Mouse (Mus musculus) forebrain, embryonic 12.5 days (tissue): Measurements from ENCODE around the gene Snx1. TPM values are rescaled to one million over a fixed set of nuclear protein-coding genes. Genes with fewer than 3 reads are reported as not detected.
A peak's percentile ranks its signal among the peaks of the same experiment; 100 is the strongest.

Source experiments
- ATAC-seq: fragments of 200-750 bp; cut with Nextera tagmentation; 2 replicates; pipeline ENCODE4 v1.8.0; 2017; ENCODE audit warnings: moderate TSS enrichment; ENCODE audit not compliant: low FRiP score
- H3K27ac ChIP-seq: fragments of 300-500 bp; sonication (generic); 2 replicates; pipeline ENCODE4 v1.5.1; 2016; ENCODE audit warnings: mild to moderate bottlenecking
- H3K27me3 ChIP-seq: fragments of 300-500 bp; sonication (generic); 2 replicates; pipeline ENCODE4 v1.6.1; 2016; ENCODE audit warnings: mild to moderate bottlenecking
- H3K36me3 ChIP-seq: fragments of 300-500 bp; sonication (generic); replicated peaks from 2 replicates; pipeline ENCODE4 v1.6.1; 2016; ENCODE audit warnings: mild to moderate bottlenecking
- H3K4me1 ChIP-seq: fragments of 300-500 bp; sonication (generic); 2 replicates; pipeline ENCODE4 v1.6.1; 2016
- H3K4me2 ChIP-seq: fragments of 300-500 bp; sonication (generic); 2 replicates; pipeline ENCODE4 v1.6.1; 2016; ENCODE audit warnings: mild to moderate bottlenecking, moderate library complexity
- H3K4me3 ChIP-seq: fragments of 300-500 bp; sonication (generic); replicated peaks from 2 replicates; pipeline ENCODE4 v1.5.1; 2016; ENCODE audit warnings: mild to moderate bottlenecking
- H3K9ac ChIP-seq: fragments of 300-500 bp; sonication (generic); 2 replicates; pipeline ENCODE4 v1.6.1; 2016; ENCODE audit warnings: mild to moderate bottlenecking
- H3K9me3 ChIP-seq: fragments of 300-500 bp; sonication (generic); 2 replicates; pipeline ENCODE4 v1.6.1; 2016
- WGBS: fragments of 180-500 bp; shearing (Covaris S2); methylation state at CpG from one replicate; pipeline ENCODE4 v1.1.7; 2016; 5-methylcytosine and 5-hydroxymethylcytosine counted together
- polyA plus RNA-seq: library from polyadenylated mRNA; unstranded; fragments of >200 nt; fragmentation: Nextera tagmentation; extraction: Ambion mirVana; gene quantifications from 2 replicates; pipeline ENCODE4 v1.2.1, GENCODE M21; 2016

Gene Snx1
- polyA plus RNA-seq, 1 experiment from 2014 or later = 130 TPM

GRCm38 (mm10) chr9:66155534-66155933 lies 29.1 kb upstream of the Snx1 start:
- Histone ChIP-seq H3K36me3 (no peaks in the 10 kb centered on the region), H3K27me3 (peaks cover 32% of the 10 kb centered on the region), H3K4me1 (peaks cover 8% of the 10 kb centered on the region), H3K9me3 (no peaks in the 10 kb centered on the region), H3K27ac (no peak overlapping the region), H3K4me2 (no peak overlapping the region), H3K4me3 (no peak overlapping the region), H3K9ac (no peak overlapping the region)
- 83% methylated on average over 1 of the region's 1 CpGs for WGBS
- ATAC-seq = no peak

GRCm38 (mm10) chr9:66154013-66154412 lies 27.6 kb upstream of the Snx1 start:
- Histone ChIP-seq H3K4me1 (peaks cover 8% of the 10 kb centered on the region), H3K4me2 (no peak overlapping the region), H3K27ac (no peak overlapping the region), H3K9me3 (no peaks in the 10 kb centered on the region), H3K36me3 (no peaks in the 10 kb centered on the region), H3K9ac (no peak overlapping the region), H3K4me3 (no peak overlapping the region), H3K27me3 (peaks cover 26% of the 10 kb centered on the region)
- 92% methylated on average over 9 of the region's 9 CpGs for WGBS
- no peak for ATAC-seq

GRCm38 (mm10) chr9:66153594-66153993 lies 27.2 kb upstream of the Snx1 start:
- ATAC-seq = no peak
- 94% methylated on average over 6 of the region's 6 CpGs for WGBS

GRCm38 (mm10) chr9:66152011-66152410 lies 25.6 kb upstream of the Snx1 start:
- no peaks in the 10 kb centered on the region for H3K4me1 ChIP-seq
- H3K9ac ChIP-seq = no peak overlapping the region
- peaks cover 6% of the 10 kb centered on the region for H3K27me3 ChIP-seq
- H3K4me3 ChIP-seq = no peak overlapping the region
- no peaks in the 10 kb centered on the region for H3K9me3 ChIP-seq
- H3K4me2 ChIP-seq = no peak overlapping the region
- ATAC-seq = no peak
- 70% methylated on average over 9 of the region's 9 CpGs for WGBS
- no peak overlapping the region for H3K27ac ChIP-seq
- no peaks in the 10 kb centered on the region for H3K36me3 ChIP-seq

More at GRCm38 (mm10) chr9:66153594-66153993, 27.2 kb upstream of the Snx1 start:
- Histone ChIP-seq H3K9me3 (no peaks in the 10 kb centered on the region), H3K27ac (no peak overlapping the region), H3K36me3 (no peaks in the 10 kb centered on the region), H3K27me3 (peaks cover 22% of the 10 kb centered on the region), H3K4me1 (peaks cover 8% of the 10 kb centered on the region), H3K9ac (no peak overlapping the region), H3K4me3 (no peak overlapping the region), H3K4me2 (no peak overlapping the region)

GRCm38 (mm10) chr9:66146141-66146540 lies 19.8 kb upstream of the Snx1 start:
- Histone ChIP-seq H3K9ac (no peak overlapping the region), H3K36me3 (no peaks in the 10 kb centered on the region), H3K9me3 (no peaks in the 10 kb centered on the region), H3K4me3 (no peak overlapping the region), H3K4me2 (no peak overlapping the region), H3K27ac (no peak overlapping the region), H3K4me1 (no peaks in the 10 kb centered on the region), H3K27me3 (no peaks in the 10 kb centered on the region)
- ATAC-seq = no peak

- Histone ChIP-seq H3K4me2 (no peak overlapping the region), H3K27me3 (no peaks in the 10 kb centered on the region), H3K9ac (no peak overlapping the region), H3K4me3 (no peak overlapping the region), H3K36me3 (peaks cover 15% of the 10 kb centered on the region), H3K4me1 (no peaks in the 10 kb centered on the region), H3K9me3 (no peaks in the 10 kb centered on the region), H3K27ac (no peak overlapping the region)
- WGBS = 6% methylated on average over 6 of the region's 6 CpGs
- ATAC-seq = no peak
Measured at GRCm38 (mm10) chr9:66144248-66144647, 17.9 kb upstream of the Snx1 start.

GRCm38 (mm10) chr9:66142265-66142664 lies 15.9 kb upstream of the Snx1 start:
- peaks cover 33% of the 10 kb centered on the region for H3K36me3 ChIP-seq
- ATAC-seq = no peak
- WGBS = 81% methylated on average over 1 of the region's 1 CpGs
- no peaks in the 10 kb centered on the region for H3K4me1 ChIP-seq
- no peak overlapping the region for H3K27ac ChIP-seq
- no peaks in the 10 kb centered on the region for H3K9me3 ChIP-seq
- H3K4me3 ChIP-seq = no peak overlapping the region
- H3K4me2 ChIP-seq = no peak overlapping the region
- H3K9ac ChIP-seq = no peak overlapping the region
- H3K27me3 ChIP-seq = no peaks in the 10 kb centered on the region

GRCm38 (mm10) chr9:66138193-66138592 lies 11.8 kb upstream of the Snx1 start:
- no peak for ATAC-seq
- H3K36me3 ChIP-seq = peaks cover 63% of the 10 kb centered on the region
- no peak overlapping the region for H3K4me2 ChIP-seq
- no peaks in the 10 kb centered on the region for H3K4me1 ChIP-seq
- 92% methylated on average over 7 of the region's 7 CpGs for WGBS
- H3K9me3 ChIP-seq = no peaks in the 10 kb centered on the region
- no peak overlapping the region for H3K9ac ChIP-seq
- H3K4me3 ChIP-seq = no peak overlapping the region
- H3K27me3 ChIP-seq = no peaks in the 10 kb centered on the region
- H3K27ac ChIP-seq = no peak overlapping the region

GRCm38 (mm10) chr9:66135967-66136366 lies 9.6 kb upstream of the Snx1 start:
- Histone ChIP-seq H3K27me3 (no peaks in the 10 kb centered on the region), H3K4me1 (no peaks in the 10 kb centered on the region), H3K27ac (no peak overlapping the region), H3K4me3 (no peak overlapping the region), H3K36me3 (peaks cover 67% of the 10 kb centered on the region), H3K9me3 (no peaks in the 10 kb centered on the region), H3K4me2 (no peak overlapping the region), H3K9ac (no peak overlapping the region)
- 59% methylated on average over 4 of the region's 4 CpGs for WGBS
- no peak for ATAC-seq

- Histone ChIP-seq H3K36me3 (peaks cover 26% of the 10 kb centered on the region), H3K4me3 (no peak overlapping the region), H3K4me2 (no peak overlapping the region), H3K4me1 (peaks cover 14% of the 10 kb centered on the region), H3K27me3 (no peaks in the 10 kb centered on the region), H3K27ac (no peak overlapping the region), H3K9me3 (no peaks in the 10 kb centered on the region), H3K9ac (no peak overlapping the region)
- 97% methylated on average over 2 of the region's 2 CpGs for WGBS
- no peak for ATAC-seq
Measured at GRCm38 (mm10) chr9:66131466-66131865, 5.1 kb upstream of the Snx1 start.

GRCm38 (mm10) chr9:66127884-66128283 lies 1.5 kb upstream of the Snx1 start:
- no peak for ATAC-seq
- H3K4me3 ChIP-seq = no peak overlapping the region

GRCm38 (mm10) chr9:66127193-66127546 lies 783 bp upstream of the Snx1 start:
- H3K27ac ChIP-seq = peak overlapping the region; percentile 36; the same call in 1 of the 2 replicates
- H3K9ac ChIP-seq = peak overlapping the region; percentile 68
- no peaks in the 10 kb centered on the region for H3K9me3 ChIP-seq
- peak overlapping the region; percentile 70 for H3K4me2 ChIP-seq
- peak overlapping the region; percentile 53 for H3K4me3 ChIP-seq
- no peaks in the 10 kb centered on the region for H3K27me3 ChIP-seq
- 62% methylated on average over 6 of the region's 6 CpGs for WGBS
- H3K4me1 ChIP-seq = peaks cover 41% of the 10 kb centered on the region
- H3K36me3 ChIP-seq = no peaks in the 10 kb centered on the region
- no peak for ATAC-seq

More at GRCm38 (mm10) chr9:66127884-66128283, 1.5 kb upstream of the Snx1 start:
- no peaks in the 10 kb centered on the region for H3K9me3 ChIP-seq
- 90% methylated on average over 4 of the region's 4 CpGs for WGBS
- H3K27ac ChIP-seq = no peak overlapping the region
- no peak overlapping the region for H3K9ac ChIP-seq
- peaks cover 38% of the 10 kb centered on the region for H3K4me1 ChIP-seq
- H3K27me3 ChIP-seq = no peaks in the 10 kb centered on the region
- H3K36me3 ChIP-seq = peaks cover 2% of the 10 kb centered on the region
- H3K4me2 ChIP-seq = peak overlapping the region; percentile 70; the same call in 1 of the 2 replicates

- no peak for ATAC-seq
- Histone ChIP-seq H3K36me3 (no peaks in the 10 kb centered on the region), H3K4me3 (peak overlapping the region; percentile 53), H3K9me3 (no peaks in the 10 kb centered on the region), H3K9ac (peak overlapping the region; percentile 68; the same call in 1 of the 2 replicates), H3K4me2 (peak overlapping the region; percentile 70), H3K4me1 (peaks cover 41% of the 10 kb centered on the region), H3K27me3 (no peaks in the 10 kb centered on the region), H3K27ac (peak overlapping the region; percentile 93; the same call in 1 of the 2 replicates)
- WGBS = 66% methylated on average over 12 of the region's 12 CpGs
Measured at GRCm38 (mm10) chr9:66125543-66126455, 588 bp downstream of the Snx1 start.
